Mouse (Mus musculus) activated CD4-positive, CD25-positive, alpha-beta regulatory T cell, adult 4 months (primary cell): ENCODE data around the gene Ticam1. TPM values are rescaled to one million over a fixed set of nuclear protein-coding genes. Genes with fewer than 3 reads are reported as not detected.
"Not testable (repeated sequence)": the region's sequence is repeated elsewhere in the genome, so short reads cannot be mapped to it uniquely, and the experiment has no call there.

Experiments used
- ATAC-seq: one replicate; pipeline ENCODE4 v1.8.0; 2017
- polyA plus RNA-seq, 2 experiments: library from polyadenylated mRNA; unstranded; fragments of 100-300 nt; shearing (Covaris generic); gene quantifications; one replicate each; pipeline ENCODE4 v1.2.1; 2017

Ticam1 gene
- polyA plus RNA-seq, 2 experiments from 2014 or later, result 6.4 to 11.3 TPM

- ATAC-seq, result no peak
These were observed 13.9 kb downstream of the Ticam1 start for GRCm38 (mm10) chr17:56262645-56263094.

- no peak for ATAC-seq
These were observed 15.4 kb downstream of the Ticam1 start for GRCm38 (mm10) chr17:56261166-56261565.

- ATAC-seq, result no peak
These were observed 17.1 kb downstream of the Ticam1 start for GRCm38 (mm10) chr17:56259301-56260037.

GRCm38 (mm10) chr17:56258812-56259211, 17.8 kb downstream of the Ticam1 start:
- ATAC-seq, result not testable (repeated sequence)

GRCm38 (mm10) chr17:56258269-56258668, 18.3 kb downstream of the Ticam1 start:
- ATAC-seq, result not testable (repeated sequence)

- ATAC-seq, result no peak
These were observed 19.2 kb downstream of the Ticam1 start for GRCm38 (mm10) chr17:56257181-56257894.

- peak; percentile 84 for ATAC-seq
These were observed 20.2 kb downstream of the Ticam1 start, which contains the start of gene Fem1a for GRCm38 (mm10) chr17:56256239-56256881. TSS of gene Fem1a (plus strand) at chr17:56256810.

GRCm38 (mm10) chr17:56255863-56256238, 20.7 kb downstream of the Ticam1 start:
- ATAC-seq, result peak; percentile 87

- no peak for ATAC-seq
These were observed 21.2 kb downstream of the Ticam1 start for GRCm38 (mm10) chr17:56255429-56255828.

GRCm38 (mm10) chr17:56254695-56255094, 21.9 kb downstream of the Ticam1 start:
- no peak for ATAC-seq

GRCm38 (mm10) chr17:56251136-56251829, 25.3 kb downstream of the Ticam1 start:
- peak; percentile 49 for ATAC-seq

- no peak for ATAC-seq
These were observed 31.0 kb downstream of the Ticam1 start for GRCm38 (mm10) chr17:56245608-56246007.

- no peak for ATAC-seq
These were observed 34.8 kb downstream of the Ticam1 start for GRCm38 (mm10) chr17:56241541-56242401.

GRCm38 (mm10) chr17:56233818-56234469, 42.6 kb downstream of the Ticam1 start:
- ATAC-seq, result no peak

- ATAC-seq, result no peak
These were observed 43.2 kb downstream of the Ticam1 start for GRCm38 (mm10) chr17:56233389-56233788.

GRCm38 (mm10) chr17:56229943-56230342, 46.6 kb downstream of the Ticam1 start:
- ATAC-seq, result no peak

GRCm38 (mm10) chr17:56226566-56226965, 50.0 kb downstream of the Ticam1 start:
- ATAC-seq, result no peak

GRCm38 (mm10) chr17:56224916-56225315, 51.7 kb downstream of the Ticam1 start:
- ATAC-seq, result no peak

GRCm38 (mm10) chr17:56219805-56220204, 56.8 kb downstream of the Ticam1 start:
- ATAC-seq, result no peak
